Mouse (Mus musculus) spleen, postnatal 14 days (tissue): ENCODE measurements around the gene Rreb1.

Experiments used
- DNase-seq, 2 experiments: peaks; one replicate each; pipeline ENCODE4 v3.0.0; 2021 to 2022; ENCODE audit warnings: low spot score in 2 of 2

The Rreb1 gene

GRCm38 (mm10) chr13:37943466-37943865 lies 165.3 kb downstream of the Rreb1 start:
- DNase-seq, result no peak

GRCm38 (mm10) chr13:37944306-37944705 lies 166.1 kb downstream of the Rreb1 start:
- DNase-seq, result no peak

GRCm38 (mm10) chr13:37945392-37945791 lies 167.2 kb downstream of the Rreb1 start:
- no peak for DNase-seq

- DNase-seq, result peak; percentile 62 to 81
These were observed 168.5 kb downstream of the Rreb1 start for GRCm38 (mm10) chr13:37946734-37947133.

GRCm38 (mm10) chr13:37952981-37953380 lies 174.8 kb downstream of the Rreb1 start:
- no peak for DNase-seq

- DNase-seq, result no peak
These were observed 176.1 kb downstream of the Rreb1 start for GRCm38 (mm10) chr13:37954318-37954717.

GRCm38 (mm10) chr13:37958498-37959238 lies 180.5 kb downstream of the Rreb1 start:
- DNase-seq, result no peak

GRCm38 (mm10) chr13:37959239-37959907 lies 181.2 kb downstream of the Rreb1 start:
- no peak for DNase-seq

- no peak for DNase-seq
These were observed 181.7 kb downstream of the Rreb1 start for GRCm38 (mm10) chr13:37959936-37960335.

- DNase-seq, result no peak
These were observed 184.3 kb downstream of the Rreb1 start for GRCm38 (mm10) chr13:37962541-37962940.

GRCm38 (mm10) chr13:37963354-37964007 lies 185.3 kb downstream of the Rreb1 start:
- DNase-seq, result peak; percentile 43 to 77

- DNase-seq, result no peak
These were observed 186.2 kb downstream of the Rreb1 start for GRCm38 (mm10) chr13:37964128-37965087.

GRCm38 (mm10) chr13:37965126-37965914 lies 187.1 kb downstream of the Rreb1 start:
- peak in 1 of 2 experiments; percentile 21 for DNase-seq

- DNase-seq, result peak in 1 of 2 experiments; percentile 29
These were observed 188.3 kb downstream of the Rreb1 start for GRCm38 (mm10) chr13:37966256-37967051.

- peak in 1 of 2 experiments; percentile 11 for DNase-seq
These were observed 188.8 kb downstream of the Rreb1 start for GRCm38 (mm10) chr13:37967052-37967437.

- no peak for DNase-seq
These were observed 189.4 kb downstream of the Rreb1 start for GRCm38 (mm10) chr13:37967565-37967964.

GRCm38 (mm10) chr13:37969337-37969736 lies 191.1 kb downstream of the Rreb1 start:
- peak; percentile 75 to 89 for DNase-seq

GRCm38 (mm10) chr13:37969988-37970387 lies 191.8 kb downstream of the Rreb1 start:
- DNase-seq, result no peak

GRCm38 (mm10) chr13:37970887-37971530 lies 192.8 kb downstream of the Rreb1 start:
- no peak for DNase-seq
